Mouse (Mus musculus) testis, adult 2 months (tissue): ENCODE measurements at regions not wholly inside any gene's neighbourhood (a gene's known extent, or its start where the extent isn't known, plus 50 kb on each side); places are given as distances from the start of the nearest gene placed in this dataset.

ENCODE experiments used
- CTCF ChIP-seq: fragments of 200-500 bp; IDR thresholded peaks from 2 replicates; pipeline ENCODE4 v1.5.1; 2012; ENCODE audit warnings: low read depth, mild to moderate bottlenecking, inconsistent platforms, low read length, moderate library complexity; ENCODE audit not compliant: control insufficient read depth, insufficient read depth, insufficient replicate concordance
- POLR2A ChIP-seq: fragments of 200-500 bp; IDR thresholded peaks from 2 replicates; pipeline ENCODE4 v1.6.1; 2012; ENCODE audit warnings: low read depth, mild to moderate bottlenecking, inconsistent platforms, low read length, moderate library complexity; ENCODE audit not compliant: control insufficient read depth

- TF ChIP-seq CTCF (no peak), POLR2A (no peak)
These were observed 114.5 kb downstream of the Vegfa start for GRCm38 (mm10) chr17:45917647-45918046.
